Mouse (Mus musculus) right cerebral cortex, postnatal 10 days (tissue): Measurements from ENCODE around the gene Gpatch2l.

Experiments used
- DNase-seq, 2 experiments: peaks; one replicate each; pipeline ENCODE4 v3.0.0; 2021; ENCODE audit warnings: low spot score in 2 of 2

Gene Gpatch2l

GRCm38 (mm10) chr12:86276895-86277294 is 35.2 kb downstream of the Gpatch2l start:
- DNase-seq: peak in 1 of 2 experiments; percentile 65

- DNase-seq: no peak
Measured at GRCm38 (mm10) chr12:86280000-86280399, 38.3 kb downstream of the Gpatch2l start.

GRCm38 (mm10) chr12:86285704-86286103 is 44.0 kb downstream of the Gpatch2l start:
- no peak for DNase-seq

GRCm38 (mm10) chr12:86297450-86297849 is 55.8 kb downstream of the Gpatch2l start:
- no peak for DNase-seq

- no peak for DNase-seq
Measured at GRCm38 (mm10) chr12:86302973-86303372, 61.3 kb downstream of the Gpatch2l start.

GRCm38 (mm10) chr12:86305045-86305444 is 63.4 kb downstream of the Gpatch2l start:
- no peak for DNase-seq

GRCm38 (mm10) chr12:86305635-86306243 is 64.1 kb downstream of the Gpatch2l start:
- DNase-seq: no peak

GRCm38 (mm10) chr12:86309474-86309873 is 67.8 kb downstream of the Gpatch2l start:
- no peak for DNase-seq

- DNase-seq: no peak
Measured at GRCm38 (mm10) chr12:86309902-86310301, 68.2 kb downstream of the Gpatch2l start.

GRCm38 (mm10) chr12:86320629-86321028 is 79.0 kb downstream of the Gpatch2l start:
- DNase-seq: no peak

GRCm38 (mm10) chr12:86324297-86324696 is 82.6 kb downstream of the Gpatch2l start:
- no peak for DNase-seq

GRCm38 (mm10) chr12:86329813-86330212 is 88.2 kb downstream of the Gpatch2l start:
- DNase-seq: no peak

GRCm38 (mm10) chr12:86330684-86331083 is 89.0 kb downstream of the Gpatch2l start:
- peak in 1 of 2 experiments; percentile 30 for DNase-seq

- no peak for DNase-seq
Measured at GRCm38 (mm10) chr12:86331248-86331647, 89.6 kb downstream of the Gpatch2l start.

- no peak for DNase-seq
Measured at GRCm38 (mm10) chr12:86336209-86336608, 94.6 kb downstream of the Gpatch2l start.

- no peak for DNase-seq
Measured at GRCm38 (mm10) chr12:86336887-86337286, 95.2 kb downstream of the Gpatch2l start.
